Mouse (Mus musculus) v-Abl transformed pro-B cells (cell line): ENCODE measurements around the gene Pik3cb.

Source experiments
- in situ Hi-C, 2 experiments: fragments of 400-800 bp; cut with MboI; formaldehyde crosslinking; loops; one replicate each; pipeline ENCODE4 v1.15.1; 2025; ENCODE audit not compliant: unreplicated experiment in 2 of 2

Gene Pik3cb

DNA sequence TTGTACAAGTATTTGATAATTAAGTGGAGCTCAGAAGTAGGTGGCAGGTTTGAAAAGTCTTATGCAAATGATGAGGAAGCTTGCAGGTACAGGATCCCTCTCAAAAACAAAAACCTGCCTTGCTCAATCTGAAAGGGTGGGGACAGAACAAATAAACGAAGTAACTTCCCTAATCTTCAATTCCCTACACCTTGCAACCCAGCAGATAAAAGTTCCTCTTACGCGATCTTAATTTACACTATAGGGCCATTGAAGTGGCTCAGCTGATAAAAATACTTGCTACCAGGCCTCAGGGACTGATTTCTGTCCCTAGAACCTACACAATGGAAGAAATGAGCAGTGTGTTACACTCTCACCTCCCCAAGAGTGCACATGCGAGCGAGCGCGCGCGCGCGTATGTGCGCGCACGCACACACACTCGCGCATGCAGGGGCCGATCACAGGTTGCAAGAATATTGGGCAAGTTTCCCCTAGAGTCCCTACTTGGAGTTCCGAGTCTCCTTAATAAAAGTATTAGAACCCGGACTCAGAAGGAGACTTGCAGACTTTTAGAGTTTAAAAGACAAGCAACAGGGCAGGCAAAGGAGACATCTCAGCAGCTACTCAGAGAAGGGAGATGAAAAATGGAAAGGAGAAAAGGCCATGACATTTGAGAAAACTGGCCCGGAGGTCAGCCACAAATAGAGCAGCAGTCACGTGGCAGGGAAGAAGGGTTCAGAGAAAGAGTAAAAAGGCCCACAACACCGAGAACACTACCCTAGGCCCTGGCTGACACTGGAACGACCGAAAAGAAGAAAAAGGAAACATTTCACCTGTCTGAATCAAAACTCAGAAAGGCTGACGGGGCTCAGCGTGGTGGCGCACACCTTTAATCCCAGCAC is 6.7 kb upstream of the Pik3cb start:
- in situ Hi-C loops = no loop called here

DNA sequence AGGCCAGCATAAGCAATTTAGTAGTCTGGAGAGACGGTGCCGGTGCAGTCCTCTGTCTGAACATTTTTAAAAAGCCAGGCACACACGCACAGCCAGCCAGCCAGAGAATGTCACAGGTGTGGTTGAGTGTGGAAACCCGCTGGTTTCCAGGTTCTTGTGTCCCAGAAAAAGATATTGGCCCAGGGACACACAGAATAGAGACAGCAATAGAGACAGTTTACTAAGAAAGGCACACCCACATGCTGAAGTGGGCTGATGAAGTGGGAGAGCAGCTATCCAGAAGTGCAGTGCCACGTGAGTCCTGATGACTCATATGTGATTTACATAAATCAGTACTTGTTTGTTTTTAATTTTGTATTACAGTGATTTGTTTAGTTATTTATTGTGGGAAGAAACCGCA is 5.3 kb upstream of the Pik3cb start:
- in situ Hi-C loops = no loop called here

DNA sequence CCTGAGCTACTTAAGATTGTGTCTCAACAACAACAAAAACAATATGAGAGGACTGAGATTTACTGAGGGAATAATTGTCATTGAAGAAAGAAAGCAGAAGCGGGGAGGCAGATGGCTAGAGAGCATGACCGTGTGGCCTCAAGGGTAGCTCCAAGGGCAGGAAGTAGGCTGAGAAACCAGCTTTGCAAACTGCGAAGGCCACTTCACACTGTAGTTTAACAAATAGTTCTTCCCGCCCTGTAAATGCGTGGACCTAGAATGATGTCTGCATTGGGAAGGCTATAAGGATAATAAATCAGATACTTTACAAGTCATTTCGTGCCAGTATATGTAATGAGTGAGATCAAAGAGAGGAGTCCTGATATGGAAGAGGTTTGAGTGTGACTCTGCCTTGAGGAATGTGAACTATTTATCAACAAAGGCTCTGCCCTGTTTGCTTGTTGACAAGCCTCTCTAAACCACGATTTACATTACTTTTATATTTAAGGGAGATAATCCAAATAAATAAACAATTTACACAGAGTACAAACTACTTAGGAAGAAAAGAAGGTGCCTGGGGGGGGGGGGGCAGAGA is 4.1 kb upstream of the Pik3cb start:
- in situ Hi-C loops = no loop called here

DNA sequence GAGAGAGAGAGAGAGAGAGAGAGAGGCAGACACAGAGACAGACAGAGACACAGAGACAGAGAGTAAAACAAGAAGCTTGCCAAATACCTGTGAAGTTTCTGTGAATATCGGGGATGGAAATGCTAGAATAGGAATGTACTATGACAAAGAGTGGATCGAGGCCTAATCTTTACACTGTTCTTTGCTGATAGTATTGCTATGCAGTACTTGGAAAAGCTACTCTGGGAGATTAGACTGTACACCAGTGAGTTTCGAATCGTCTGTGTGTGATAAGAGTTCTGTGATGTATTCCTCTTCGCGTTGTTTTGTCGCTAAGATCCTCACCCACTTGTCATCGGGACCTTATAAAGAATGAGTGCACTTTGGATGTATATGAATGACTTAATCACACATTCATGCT is 1.2 kb upstream of the Pik3cb start:
- in situ Hi-C loops = no loop called here

DNA sequence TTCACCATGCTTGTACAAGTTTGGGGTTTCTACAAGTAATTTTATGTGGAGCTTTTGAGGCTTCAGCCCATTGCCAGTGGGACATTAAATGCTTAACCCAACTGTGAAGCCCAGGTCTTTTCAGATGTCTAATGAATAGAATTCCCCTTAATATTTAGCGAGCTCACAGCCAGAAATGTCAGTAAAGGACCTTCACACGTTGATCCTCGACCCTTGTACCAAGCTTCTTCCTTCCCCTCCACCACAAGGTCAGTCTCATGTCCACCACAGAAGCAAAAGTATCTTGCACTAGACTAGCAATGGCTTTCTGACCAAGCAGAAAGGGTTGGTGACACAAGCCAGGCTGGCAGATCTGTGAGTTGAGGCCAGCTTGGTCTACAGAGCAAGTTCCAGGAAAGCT is 750 bp upstream of the Pik3cb start:
- in situ Hi-C loops = no loop called here

DNA sequence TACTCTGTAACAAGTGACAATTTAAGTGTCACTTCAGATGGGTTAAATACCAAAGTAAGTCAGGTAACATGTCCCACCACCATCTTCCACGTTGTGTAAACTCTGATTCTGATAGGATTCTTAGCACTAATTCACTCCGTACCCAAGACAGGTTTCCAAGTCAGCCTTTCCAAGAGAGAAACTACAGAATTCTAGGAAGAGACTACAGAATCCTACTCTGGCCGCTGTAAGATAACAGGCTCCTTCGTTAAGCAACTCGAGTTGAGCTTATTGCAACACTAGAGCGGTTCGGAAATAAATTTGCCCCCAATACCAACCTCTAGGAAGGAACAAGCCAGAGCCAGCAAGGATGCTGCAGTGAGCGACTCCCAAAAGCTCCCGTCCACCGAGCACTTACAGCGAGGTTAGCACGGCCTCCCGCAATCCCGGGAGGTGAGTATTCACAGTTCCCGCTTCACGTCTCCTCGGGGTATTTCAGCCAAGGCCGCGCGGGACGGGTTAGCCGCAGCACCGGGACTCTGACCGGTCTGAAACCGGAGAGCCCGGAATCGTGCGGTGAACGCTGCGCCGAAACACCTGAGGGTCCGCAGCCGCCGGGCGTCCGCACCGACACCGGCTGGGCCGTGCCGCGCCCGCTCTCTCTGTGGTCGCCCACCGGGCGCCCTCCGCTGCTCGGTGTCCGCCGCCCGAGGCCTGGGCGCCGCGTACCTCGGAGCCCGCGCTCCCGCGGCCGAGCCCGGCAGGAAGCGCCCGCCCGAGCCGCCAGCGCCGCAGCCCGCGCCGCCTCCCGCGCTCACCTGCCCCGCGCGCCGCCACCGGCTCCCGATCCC is 1.0 kb downstream of the Pik3cb start:
- in situ Hi-C loops = no loop called here

DNA sequence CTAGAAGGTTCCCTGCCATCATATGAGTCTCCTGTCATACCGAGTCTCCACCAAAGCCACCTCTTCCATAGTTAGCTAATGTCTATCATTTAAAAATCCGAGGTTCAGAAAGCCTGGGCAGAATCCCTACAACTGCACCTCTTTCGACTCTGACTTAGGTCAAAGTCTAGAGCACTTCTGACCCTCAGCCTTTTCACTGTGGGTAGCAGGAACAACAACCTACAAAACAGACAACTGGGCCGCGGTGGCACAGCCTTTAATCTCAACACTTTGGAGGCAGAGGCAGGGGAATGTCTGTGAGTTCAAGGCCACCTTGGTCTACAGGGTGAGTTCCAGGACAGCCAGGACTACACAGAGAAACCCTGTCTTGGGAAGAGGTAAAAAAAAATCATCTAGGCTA is 3.1 kb downstream of the Pik3cb start:
- in situ Hi-C loops = no loop called here

DNA sequence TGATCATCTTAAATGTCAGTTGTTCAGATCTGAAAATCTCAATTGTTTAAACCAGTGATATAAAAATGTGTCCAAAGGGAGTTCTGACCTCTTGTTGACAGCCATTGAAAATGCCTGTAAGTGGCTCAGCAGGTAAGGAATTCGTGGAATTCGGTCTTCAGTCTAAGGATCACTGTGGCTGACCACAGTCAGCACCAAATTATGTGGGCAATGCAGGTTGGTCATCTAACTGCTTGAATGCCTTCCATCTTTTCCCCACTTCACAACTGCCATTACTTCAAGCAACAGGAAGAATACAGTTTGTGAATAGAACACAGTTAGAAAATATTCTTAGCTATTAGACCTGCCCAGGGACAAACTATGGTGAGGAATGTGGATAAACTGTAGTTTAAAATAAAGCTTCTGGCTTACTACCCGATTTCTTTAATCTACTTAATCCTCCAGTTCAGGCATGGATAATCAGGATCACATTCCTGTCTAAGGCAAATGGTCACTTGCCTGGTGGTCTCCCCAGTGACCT is 8.4 kb downstream of the Pik3cb start:
- in situ Hi-C loops = no loop called here

DNA sequence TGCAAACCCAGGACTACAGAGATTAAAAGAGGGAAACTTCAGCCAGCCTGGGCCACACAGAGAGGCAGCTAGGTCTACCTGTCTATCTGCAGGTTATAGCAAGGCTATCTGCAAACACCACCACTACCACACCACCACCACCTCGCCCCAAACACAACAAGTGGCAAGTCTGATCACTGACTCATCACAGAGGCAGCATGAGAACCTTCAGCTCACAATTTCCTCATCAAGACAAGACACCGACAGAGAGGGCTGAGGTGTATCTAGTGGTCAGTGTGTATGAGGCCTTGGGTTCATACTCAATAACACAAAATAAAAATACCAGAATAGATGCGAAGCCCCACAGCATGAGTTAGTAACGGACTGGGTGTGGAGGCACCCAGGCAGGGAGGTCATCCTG is 9.3 kb downstream of the Pik3cb start:
- in situ Hi-C loops = no loop called here

DNA sequence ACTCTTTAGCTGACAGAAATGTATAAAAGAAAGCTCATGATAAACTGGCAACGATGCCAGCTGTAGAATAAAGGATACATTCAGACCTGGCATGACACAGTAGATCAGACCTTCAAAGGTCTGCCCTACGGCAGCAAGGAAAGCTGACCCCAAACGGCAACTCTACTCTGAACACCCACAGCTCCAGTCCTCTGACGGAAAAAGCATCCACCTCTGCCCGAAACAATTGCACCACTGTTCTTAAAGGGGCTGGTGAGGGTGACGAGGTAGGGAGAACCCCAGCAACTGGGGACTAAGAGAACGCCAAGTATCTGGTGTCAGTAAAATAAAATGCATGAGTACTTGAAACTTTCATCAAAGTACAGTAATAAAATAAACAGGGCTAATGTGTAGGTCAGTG is 12.8 kb downstream of the Pik3cb start:
- in situ Hi-C loops = no loop called here

DNA sequence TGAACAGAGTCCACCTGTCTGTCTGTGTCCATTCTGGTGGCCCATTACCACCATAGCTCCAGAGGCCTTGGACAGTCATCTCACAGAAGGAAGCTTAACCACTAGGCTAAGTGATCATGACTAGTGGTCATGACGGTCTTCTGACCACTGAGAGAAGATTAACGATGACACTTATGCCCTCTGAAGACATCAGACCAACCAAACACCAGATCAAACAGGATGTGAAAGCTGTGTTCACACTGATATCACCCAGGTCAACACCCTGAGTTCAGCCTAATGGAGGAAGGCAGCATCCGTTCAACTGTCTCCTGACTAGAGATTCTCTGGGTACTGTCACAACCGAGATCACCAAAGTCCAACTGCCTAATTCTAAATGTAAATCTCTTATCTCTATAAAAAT is 17.7 kb downstream of the Pik3cb start:
- in situ Hi-C loops = no loop called here

DNA sequence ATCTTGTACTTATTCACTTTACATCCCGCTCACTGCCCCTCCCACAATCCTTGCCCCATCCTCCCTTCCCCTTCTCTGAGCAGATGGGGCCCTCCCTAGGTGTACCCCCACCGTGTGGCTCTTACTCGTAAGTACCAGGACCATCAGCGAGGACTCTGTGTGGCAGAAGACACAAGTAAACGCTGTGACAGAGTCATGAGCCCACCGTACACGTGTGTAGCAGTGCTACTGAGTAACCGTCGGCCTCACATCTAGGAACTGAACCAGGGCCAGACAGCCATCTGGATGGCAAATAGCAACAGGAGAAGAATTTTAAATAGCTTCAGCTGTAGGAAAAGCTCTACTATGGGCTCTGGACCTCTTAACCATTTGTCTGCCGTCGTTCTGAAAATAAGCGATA is 28.0 kb downstream of the Pik3cb start:
- in situ Hi-C loops = no loop called here

DNA sequence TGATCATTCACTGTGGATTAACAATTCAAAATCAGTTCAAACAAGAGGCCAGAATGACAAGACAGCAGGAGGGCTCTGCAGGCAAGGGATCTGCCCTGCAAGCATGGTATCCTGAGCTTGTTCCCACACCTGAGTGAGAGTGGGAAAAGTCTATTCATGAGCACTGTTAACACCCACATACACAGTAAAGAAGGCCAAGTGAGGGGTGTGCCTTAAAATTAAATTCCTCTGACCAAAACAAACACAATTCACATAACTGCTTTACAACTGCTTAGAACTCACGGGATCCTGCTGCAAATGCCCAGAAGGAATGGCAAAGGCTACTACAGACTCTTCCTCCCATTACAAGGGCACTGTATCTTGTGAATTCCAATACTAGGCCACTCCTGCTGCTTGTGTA is 29.3 kb downstream of the Pik3cb start:
- in situ Hi-C loops = no loop called here

DNA sequence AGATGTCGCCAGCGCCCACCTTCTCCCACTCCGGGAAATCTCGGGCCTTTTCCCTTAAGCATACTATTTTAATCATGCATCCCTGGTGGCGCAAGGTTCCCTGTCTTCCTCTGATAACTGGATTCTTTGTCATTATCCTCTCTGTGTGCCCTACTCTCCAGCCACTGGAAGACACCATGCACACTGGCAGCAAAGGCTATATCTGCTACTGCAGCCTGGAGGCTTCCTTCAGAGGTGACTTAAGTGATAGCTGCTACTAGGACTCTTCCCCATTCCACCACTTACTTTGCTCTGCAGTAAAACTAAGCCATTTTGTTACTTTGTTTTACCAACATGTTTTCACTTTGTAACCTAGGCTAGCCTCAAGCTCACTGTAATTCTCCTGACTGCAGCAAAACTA is 30.2 kb downstream of the Pik3cb start:
- in situ Hi-C loops = no loop called here

DNA sequence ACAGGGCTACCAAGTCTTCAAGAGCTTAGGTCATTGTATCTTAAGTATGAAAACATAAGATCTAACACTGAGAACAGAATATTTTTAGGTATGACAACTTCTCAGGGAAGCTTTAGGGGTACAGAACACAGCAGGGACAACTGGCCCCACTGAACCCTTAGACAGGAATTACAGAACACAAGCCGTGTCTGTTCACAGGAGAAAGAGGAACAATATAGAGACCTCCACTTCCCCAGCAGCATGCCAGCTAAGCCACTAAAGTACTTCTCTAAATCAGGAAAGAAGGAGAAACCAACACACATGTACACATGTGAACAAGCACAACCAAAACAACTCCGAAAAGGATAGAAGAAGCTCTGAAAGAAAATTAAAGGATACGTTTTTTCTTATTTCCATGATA is 30.8 kb downstream of the Pik3cb start:
- in situ Hi-C loops = no loop called here

DNA sequence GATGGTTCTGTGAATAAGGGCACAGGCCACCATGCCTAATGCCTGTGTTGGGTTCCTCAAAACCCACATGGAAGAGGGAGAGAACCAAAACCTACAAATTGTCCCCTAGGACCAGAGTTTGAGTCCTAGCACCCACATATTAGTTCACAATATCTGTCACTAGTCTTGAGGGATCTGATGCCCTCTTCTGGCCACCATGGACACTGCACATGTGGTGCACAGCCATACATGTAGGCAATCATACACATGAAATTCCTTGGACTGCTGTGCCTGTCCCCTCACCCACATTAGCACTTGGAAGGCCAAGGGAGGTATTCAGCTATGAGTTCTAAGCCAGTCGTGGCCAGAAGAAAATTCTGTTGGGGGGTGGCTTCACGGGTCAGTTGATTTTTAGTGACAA is 36.0 kb downstream of the Pik3cb start:
- in situ Hi-C loops = no loop called here

DNA sequence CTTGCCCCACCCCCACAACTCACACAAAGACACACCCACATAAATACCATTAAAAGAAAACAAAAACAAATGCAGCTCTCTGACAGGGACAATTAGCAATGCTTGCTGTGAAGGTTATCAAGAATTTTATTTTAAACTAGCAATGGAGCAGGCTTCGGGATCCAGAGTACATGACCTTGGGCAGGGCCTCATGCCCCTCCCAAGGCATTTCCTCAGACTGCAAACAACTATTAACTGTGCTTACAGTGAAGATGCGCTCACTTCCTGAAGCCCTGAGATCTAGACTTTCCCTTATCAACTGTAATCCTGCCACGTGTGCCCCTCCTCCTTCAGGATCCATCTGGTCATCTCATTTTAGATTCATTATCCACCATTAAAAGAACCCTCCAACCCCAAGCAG is 36.6 kb downstream of the Pik3cb start:
- in situ Hi-C loops = no loop called here

DNA sequence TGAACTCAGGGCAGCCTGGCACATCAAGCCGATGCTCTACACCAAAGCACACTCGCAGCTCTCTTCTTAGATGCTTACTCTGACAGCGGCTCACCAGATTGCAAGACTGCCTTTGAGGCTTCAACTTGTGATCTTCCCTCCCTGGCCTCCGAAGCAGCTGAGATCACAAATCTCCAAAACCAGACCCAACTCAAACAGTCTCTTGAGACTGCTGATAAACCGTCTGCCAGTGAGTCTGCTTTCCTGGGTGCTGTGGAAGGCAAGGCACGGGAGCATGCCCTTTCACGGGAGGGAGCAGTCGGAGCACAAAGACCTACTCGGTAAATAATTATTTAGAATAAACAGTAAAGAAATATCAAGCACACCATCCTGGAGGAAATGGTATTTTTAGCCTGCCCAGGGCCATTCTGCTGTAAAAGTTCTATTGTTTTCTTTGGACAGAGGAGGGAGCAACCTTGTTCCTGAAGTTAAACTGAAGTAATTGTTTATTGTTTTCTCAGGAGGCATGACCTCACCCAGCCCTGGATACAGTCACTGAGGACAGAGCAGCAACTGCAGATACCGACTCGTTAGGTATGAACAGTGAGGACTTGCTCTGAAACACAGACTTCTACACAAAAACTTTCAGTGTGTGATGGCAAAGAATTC is 41.8 kb downstream of the Pik3cb start:
- in situ Hi-C loops = no loop called here

DNA sequence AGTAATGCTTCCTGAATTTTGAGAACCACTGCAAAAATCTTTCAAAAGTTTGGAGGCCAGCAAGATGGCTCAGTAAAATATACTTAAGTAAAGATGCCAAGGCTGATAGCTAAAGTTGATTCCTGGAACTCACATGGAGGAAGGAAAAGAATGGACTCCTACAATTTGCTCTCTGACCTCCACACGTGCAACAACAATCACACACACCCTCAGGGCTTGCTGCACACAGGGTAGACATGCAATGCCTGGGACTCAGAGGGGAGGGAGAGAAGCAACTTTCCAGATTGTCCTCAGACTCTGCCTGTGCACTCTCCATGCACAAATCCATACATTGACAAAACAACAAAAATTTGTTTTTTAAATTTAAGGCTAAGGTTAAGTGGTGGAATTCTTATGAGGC is 42.8 kb downstream of the Pik3cb start:
- in situ Hi-C loops = no loop called here

DNA sequence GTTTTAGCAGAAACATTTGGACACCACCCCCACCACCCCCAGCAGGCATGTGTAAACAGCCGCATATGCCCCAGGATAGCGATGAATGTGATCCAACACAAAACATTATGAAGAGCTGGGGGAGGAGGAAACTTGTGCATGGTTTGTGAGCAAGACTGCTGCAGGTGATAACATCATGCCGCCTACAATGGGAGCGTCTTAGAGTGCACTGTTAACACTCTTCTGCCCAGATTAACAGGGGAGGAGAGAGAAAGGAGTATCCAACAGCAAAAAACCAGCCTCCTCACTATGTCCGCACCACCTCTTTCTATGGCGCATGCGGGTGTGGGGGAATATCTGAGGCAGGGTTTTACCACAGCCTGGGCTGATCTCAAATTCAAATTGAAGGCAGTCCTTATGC is 45.2 kb downstream of the Pik3cb start:
- in situ Hi-C loops = no loop called here

DNA sequence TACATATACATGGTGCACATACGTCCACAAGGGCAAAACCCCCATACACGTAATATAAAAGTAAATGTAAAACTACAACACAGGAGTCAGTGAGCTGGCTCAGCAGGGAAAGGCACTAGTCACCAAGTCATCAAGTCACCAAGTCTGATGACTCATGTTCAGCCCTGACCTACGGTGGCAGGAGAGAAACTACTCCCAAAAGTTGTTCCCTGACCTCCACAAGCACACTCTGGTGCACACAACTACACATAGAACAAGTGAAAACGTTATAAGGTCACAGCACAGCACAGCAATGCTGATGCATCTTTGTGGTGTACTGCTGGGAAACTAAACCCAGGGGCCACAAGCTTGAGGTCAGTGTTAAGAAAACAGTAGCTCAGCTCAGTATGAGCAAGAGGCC is 49.9 kb downstream of the Pik3cb start:
- in situ Hi-C loops = no loop called here
